Mouse (Mus musculus) brain, embryonic 14.5 days (tissue): ENCODE data around the gene Gmfb.

Experiments used
- CTCF ChIP-seq: fragments of 200-500 bp; IDR thresholded peaks from 2 replicates; pipeline ENCODE4 v1.5.1; 2012; ENCODE audit warnings: inconsistent platforms, mild to moderate bottlenecking, moderate library complexity, borderline replicate concordance; ENCODE audit not compliant: insufficient read depth, insufficient read length; ENCODE audit errors: extremely low read depth
- POLR2A ChIP-seq: fragments of 200-500 bp; IDR thresholded peaks from 2 replicates; pipeline ENCODE4 v1.6.1; 2012; ENCODE audit warnings: mild to moderate bottlenecking, inconsistent platforms, borderline replicate concordance; ENCODE audit not compliant: poor library complexity, insufficient read depth, insufficient read length, severe bottlenecking; ENCODE audit errors: extremely low read depth

DNA sequence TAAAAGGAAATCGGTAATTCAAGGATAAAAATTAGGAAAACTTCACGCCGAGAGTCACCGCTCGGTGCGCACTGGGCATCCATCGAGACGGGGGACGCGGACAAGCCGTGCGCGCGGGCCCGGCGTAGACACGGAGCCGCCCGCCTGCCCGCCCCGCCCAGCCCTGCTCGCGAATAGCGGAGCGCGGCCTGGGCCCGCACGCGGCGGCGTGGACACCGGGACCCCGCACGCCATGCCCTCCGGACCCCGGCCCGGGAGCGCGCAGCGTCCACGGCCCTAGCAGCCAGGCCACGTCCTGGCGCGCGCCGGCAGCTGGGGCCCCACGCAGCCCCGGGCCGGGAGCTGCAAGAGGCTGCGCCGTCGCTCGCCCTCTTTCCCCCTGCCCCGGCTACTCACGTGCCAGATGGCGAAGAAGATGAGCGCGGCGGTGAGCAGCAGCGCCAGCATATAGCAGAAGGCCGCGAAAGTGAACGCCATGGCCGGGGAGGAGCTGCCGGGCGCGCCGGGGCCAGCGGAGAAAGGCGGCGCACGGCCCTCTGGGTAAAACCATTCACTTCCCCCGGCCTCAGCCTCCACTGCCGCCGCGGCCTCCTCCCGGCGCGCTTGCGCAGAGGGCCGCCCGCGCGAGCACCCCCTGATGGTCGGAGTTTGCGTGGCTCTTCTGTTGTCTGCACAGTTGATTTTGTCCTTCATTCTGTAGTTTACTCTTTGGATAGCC, 34.1 kb downstream of the Gmfb start, which contains the start of gene Cnih1:
- TF ChIP-seq CTCF (peak; percentile 88), POLR2A (peak; percentile 90)
